Mouse (Mus musculus) heart, postnatal 10 days (tissue): ENCODE data around the gene Tdpoz5. TPM values are rescaled to one million over a fixed set of nuclear protein-coding genes. Genes with fewer than 3 reads are reported as not detected.
"Not testable (repeated sequence)": the region's sequence is repeated elsewhere in the genome, so short reads cannot be mapped to it uniquely, and the experiment has no call there.

ENCODE experiments used
- DNase-seq, 2 experiments: peaks; one replicate each; pipeline ENCODE4 v3.0.0; 2021
- intact Hi-C: fragments of 180-260 bp; cut with DNase I; formaldehyde crosslinking; loops from one replicate; pipeline ENCODE4 v1.15.1; 2025
- total RNA-seq, 2 experiments: library from RNA; stranded (reverse); gene quantifications; 2 replicates each; pipeline ENCODE4 v1.2.3; 2021

Tdpoz5 gene
- not detected for total RNA-seq

DNA sequence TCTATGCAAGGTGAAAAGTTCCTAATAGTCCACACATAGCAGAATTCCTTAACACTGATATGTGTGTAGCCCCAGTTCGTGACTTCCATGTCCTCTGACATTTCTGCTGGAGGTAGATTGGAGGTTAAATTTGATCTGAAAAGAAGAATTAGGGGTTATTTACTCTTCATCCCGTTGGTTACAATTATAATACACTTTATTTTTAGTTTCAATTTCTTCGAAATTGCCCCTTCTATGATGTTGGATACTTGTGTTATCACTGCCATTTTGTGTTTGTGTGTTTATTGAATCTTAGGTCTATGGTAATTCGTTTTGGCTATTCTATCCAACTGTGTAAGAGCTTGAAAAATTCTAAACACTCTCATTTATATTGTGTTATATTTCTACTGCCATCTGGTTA lies at the start of gene Tdpoz5:
Tdpoz5 (minus strand) TSS at position 101 of the 400 bp plus-strand sequence.
- DNase-seq, intact Hi-C loops: not testable (repeated sequence)

DNA sequence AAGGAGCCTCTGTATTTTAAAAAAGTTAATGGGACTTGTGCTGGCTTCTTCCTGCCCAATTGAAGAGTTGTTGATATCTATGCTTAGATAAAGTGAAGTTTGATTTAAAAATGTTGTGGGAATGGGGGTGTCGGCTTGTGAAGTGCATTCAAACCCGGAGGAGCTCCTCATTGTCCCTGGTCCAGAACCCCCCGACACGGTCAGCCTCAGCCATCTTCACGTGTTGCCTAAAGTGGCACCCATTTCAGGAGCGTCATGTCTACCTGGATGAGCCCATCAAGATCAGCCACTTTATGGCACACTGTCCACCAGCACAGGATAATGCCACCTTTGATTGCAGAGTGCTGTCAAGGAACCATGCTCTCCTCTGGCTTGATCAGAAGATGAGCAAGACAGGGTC lies 7.8 kb upstream of the Tdpoz5 start:
- intact Hi-C loops, DNase-seq: not testable (repeated sequence)

DNA sequence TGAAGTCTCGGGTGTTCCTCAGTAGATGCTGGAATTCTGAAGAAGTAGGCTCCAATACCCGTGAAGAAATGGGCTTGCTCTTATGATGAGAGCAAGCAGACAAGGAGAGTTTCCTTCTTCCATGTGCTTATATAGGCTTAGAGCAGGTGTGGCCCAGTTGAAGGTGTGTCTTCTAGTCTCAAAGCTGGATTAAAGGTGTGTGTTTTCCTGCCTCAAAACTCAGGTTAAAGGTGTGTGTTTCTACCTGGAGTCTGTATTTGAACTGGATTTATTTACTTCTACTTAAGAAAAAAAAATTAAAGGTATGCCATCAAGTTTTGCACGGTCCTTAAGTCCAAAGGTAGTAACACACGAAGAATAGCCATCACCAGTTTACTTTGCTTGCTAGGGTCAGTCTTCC lies 17.7 kb downstream of the Tdpoz5 start, which contains the start of gene Gm9117:
Gm9117 (minus strand) TSS at position 101 of the 400 bp plus-strand sequence.
- DNase-seq, intact Hi-C loops: not testable (repeated sequence)

DNA sequence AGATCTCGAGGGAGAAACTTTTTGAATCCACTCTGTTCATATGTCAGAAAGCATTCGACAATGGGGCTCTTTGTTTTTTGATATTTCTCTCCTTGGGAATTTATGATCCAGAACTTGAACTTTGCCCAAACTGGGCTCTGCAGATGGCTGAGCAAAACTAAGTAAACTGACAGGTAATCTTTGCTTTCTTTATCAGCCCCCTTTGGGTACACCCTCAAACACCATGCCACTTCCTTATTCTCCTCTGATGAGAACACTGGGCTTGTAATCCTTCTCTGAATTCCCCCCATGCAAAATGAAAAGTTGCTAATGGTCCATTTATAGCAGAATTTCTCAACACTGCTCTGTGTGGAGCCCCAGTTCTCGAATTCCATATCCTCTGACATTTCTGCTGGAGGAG lies 22.7 kb downstream of the Tdpoz5 start:
- intact Hi-C loops, DNase-seq: not testable (repeated sequence)

Other genes with a start within 250 kb of the Tdpoz5 start
- not detected for gene Gm5773, start 188.3 kb downstream of the Tdpoz5 start, total RNA-seq
- not detected for gene Tdpoz4, start 164.9 kb downstream of the Tdpoz5 start, total RNA-seq
- not detected for gene Tdpoz3, start 135.3 kb downstream of the Tdpoz5 start, total RNA-seq
- gene Gm9117, start 17.8 kb downstream of the Tdpoz5 start, total RNA-seq, result not detected
- gene Gm9125, start 93.6 kb upstream of the Tdpoz5 start, total RNA-seq, result not detected
- gene Gm10697, start 111.3 kb upstream of the Tdpoz5 start, total RNA-seq, result not detected
- gene Gm10696, start 216.9 kb upstream of the Tdpoz5 start, total RNA-seq, result not detected
- not detected for gene Gm5286, start 235.4 kb upstream of the Tdpoz5 start, total RNA-seq